Mouse (Mus musculus) retina, postnatal 1 day (tissue): ENCODE measurements at regions not wholly inside any gene's neighbourhood (a gene's known extent, or its start where the extent isn't known, plus 50 kb on each side); places are given as distances from the start of the nearest gene placed in this dataset.

Source experiments
- DNase-seq: peaks from one replicate; pipeline ENCODE4 v3.0.0-alpha.2; 2012

DNA sequence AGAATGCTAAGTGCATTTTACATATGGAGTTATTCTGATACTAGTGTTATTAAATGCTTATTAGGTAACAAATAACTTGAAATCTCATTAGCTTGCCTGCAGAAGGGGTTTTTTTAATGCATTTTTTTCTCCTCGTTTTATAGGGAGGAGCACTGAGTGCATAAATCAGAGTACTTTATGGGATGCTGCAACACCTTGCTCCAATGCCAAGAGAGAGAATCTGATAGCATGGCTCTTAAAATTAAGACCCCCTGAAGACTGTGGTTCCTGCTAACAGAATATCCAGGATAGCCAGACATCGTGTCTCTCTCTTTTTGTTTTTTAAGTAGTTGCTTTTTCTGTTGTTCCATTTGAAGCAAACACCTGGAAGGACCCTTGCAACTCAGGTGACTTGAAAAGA lies 100.8 kb upstream of the Rnaseh2b start:
- no peak for DNase-seq

DNA sequence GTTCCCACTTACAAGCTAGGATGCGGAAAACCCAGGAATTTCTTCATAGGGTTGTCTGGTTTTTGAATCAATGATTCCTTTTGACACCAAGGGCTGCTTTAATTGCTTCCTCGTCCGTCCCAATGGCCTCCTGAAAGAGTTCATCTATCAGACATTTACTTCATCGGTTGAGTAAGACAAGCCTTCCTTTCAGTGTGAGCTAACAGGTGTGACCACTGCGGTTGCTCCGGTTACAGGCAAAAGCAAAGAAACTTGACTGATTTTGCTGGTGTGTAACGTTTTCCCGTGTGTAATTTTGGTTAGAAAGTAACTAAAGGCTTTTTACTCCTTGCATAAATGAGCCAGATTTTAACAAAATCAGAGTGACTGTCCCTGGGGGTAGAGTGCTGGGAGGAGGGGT lies 99.6 kb upstream of the Rnaseh2b start:
- DNase-seq: peak; percentile 20

DNA sequence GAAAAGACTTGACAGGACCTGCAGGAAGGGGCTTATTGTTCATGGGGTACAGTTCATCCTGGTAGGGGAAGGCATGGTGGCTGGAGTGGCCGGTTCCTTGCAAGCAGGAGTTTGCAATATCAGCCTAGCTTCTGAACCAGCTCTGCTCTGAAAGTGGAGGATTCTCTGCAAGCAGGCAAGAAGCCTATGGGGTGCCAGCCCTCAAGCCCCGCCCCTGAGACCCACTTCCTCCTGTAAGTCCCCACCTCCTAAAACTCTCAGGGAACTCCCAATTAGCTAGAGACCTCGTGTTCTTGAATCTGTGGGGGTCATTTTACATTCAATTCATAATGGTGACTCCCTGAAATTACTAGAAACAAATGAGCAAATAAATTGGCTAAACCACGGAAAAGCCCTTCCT lies 99.0 kb upstream of the Rnaseh2b start:
- DNase-seq: peak; percentile 43

DNA sequence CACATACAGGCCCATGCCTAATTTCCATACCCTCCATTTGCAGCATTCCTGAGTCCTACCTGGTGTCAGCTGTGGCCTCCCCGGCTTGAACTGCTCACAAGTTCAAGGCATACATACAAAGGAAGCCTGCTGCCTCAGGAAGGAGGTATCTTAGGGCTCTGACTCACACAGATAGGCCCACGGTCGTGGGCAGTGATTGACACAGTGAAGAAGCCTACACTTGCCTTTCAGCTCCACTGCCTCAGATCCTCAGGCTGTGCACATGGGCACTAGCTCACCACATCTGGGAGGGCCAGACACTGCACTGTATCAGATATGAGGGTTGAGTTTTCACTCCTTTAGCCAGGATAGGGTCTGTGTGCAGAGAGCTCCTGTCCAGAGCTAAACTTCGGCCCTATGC lies 95.6 kb upstream of the Rnaseh2b start:
- DNase-seq: no peak

DNA sequence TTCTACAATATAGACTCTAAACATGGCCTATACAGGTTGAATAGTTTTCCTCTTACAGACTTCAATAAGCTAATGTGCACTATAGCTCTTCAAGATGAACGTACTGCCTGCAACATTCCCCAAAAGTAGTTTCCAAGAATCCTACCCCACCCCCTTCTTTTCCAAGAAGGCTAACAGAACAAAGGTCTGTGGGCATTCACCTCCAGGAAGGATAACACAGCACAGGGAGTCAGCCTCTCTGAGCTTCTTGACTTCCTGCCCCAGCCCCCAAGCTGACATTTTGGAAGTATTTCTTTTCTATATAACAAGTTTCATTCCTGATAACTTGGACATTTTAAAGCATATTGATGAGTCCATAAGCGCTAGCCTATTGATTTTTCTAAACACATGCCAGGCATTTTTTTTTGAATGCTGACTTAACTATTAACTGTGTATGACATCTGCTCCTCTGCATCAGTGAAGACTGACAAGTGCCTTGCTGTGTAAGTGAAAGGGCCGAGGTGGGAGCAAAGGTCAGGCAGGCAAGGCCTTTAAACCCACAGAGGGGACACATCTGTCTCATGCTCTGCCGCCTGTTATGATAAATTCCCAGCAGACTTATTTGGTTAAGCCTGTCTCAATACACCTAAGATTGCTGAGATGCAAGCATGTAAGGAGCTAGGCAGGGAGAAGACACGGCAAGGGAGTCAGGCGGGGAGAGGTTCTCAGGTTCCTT lies 93.8 kb upstream of the Rnaseh2b start:
- no peak for DNase-seq

DNA sequence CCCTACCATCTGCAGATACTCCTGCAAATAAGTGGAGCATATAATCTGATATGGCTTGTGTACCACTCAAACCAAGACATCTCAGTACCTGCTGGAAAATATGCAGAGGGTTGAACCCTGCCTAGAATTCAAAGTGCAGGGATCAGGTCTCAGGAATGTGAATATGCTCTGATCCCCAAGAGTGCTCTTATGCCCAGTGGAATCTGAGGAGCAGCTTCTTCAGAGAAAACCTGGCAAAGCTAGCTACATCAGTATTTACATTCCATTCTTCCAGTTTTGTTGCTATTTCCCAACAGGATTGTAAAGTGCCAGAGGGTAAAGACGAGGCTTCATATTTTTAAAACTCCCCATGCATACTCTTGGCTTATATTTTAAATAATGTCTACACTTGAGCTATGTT lies 77.3 kb upstream of the Rnaseh2b start:
- DNase-seq: no peak

DNA sequence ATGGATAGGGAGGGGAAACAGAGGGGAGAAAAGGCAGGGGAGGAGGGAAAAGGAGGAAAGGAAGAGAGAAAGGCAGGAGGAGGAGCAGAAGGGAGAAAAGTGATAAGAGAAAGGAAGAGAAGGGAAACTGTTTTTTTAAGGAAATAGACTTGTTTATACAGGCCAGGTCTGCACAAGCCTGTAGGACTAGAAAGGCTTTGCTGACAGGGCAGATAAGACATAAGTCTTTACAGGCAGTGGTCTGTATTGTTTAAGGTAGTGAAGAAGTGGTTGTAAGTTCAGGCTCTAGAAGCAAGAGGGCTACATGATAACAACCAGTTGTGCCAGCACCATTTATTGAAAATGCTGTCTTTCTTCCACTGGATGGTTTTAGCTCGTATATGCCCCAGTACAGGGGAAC lies 75.4 kb upstream of the Rnaseh2b start:
- DNase-seq: no peak

DNA sequence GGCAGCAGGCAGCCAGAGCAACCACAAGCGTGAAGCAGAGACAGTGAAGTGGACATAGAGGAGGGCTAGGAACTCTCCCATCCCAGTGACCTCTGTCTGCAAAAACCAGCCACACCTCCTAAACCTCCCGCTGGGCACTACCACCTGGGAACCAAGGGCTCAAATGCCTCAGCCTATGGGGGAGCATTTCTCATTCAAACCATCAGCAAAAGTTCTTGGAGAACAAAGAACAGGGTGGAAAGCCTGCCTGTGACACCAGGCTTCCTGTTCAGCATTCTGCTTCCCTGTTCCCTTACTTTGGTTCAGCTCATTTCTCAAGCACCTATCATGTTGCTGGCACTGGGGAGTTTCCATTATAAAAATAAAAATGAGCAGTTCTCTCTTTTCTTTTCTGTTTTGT lies 74.4 kb upstream of the Rnaseh2b start:
- no peak for DNase-seq

DNA sequence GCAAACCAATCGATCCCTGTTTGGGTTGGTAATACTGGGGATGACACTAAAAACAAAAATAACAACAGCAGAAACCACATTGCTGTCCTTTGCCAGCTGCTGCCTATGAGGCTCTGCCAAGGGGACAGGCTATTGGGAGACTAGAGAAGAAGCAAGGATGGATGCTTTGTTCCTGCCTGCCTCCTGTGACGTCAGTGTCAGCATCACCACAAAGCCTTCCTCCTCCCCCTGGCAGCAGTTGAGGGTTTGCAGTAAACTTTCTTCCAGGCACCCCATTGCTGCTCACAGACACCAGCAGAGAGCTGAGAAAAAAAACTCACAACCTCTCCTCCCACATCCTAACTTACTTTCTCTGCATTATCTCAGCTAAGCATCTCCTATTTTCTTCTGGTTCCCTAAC lies 73.7 kb upstream of the Rnaseh2b start:
- no peak for DNase-seq

DNA sequence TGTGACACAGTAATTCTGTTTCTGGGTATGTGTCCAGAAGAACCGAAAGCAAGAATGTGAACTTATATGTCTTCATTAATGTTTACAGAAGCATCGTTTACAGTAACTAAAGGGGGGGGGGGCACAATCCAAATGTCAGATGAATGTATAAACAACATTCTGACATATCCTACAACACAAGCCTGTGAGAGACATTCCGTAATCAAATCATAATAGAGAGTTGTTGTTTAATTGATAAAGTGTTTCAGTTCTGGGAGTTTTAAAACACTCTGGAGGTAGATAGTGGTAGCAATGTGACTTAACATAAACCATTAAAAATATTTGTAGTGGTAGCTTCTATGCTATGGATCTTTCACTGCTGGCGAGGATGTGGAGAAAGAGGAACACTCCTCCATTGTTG lies 71.6 kb upstream of the Rnaseh2b start:
- no peak for DNase-seq
